Mouse (Mus musculus): ENCODE measurements around the gene Uts2r. TPM values are rescaled to one million over a fixed set of nuclear protein-coding genes. Genes with fewer than 3 reads are reported as not detected.
A peak's percentile ranks its signal among the peaks of the same experiment; 100 is the strongest.

Uts2r gene
- polyA plus RNA-seq, 1 experiment from 2014 or later: not detected

- WGBS: 78% methylated on average over 4 of the region's 4 CpGs
- Histone ChIP-seq H3K36me3 (no peaks in the 10 kb centered on the region), H3K4me2 (no peak overlapping the region), H3K27ac (no peak overlapping the region), H3K9me3 (replicated peaks) (no peaks in the 10 kb centered on the region), H3K4me1 (replicated peaks) (no peaks in the 10 kb centered on the region), H3K27me3 (peaks cover 9% of the 10 kb centered on the region; the same call in 1 of the 2 replicates), H3K4me3 (no peak overlapping the region), H3K9ac (no peak overlapping the region)
- ATAC-seq (replicated peaks; ENCODE audit: insufficient number of reproducible peaks, insufficient read depth, low FRiP score, low read depth): no peak
These were observed 3.7 kb downstream of the Uts2r start for GRCm38 (mm10) chr11:121163751-121164150.

- no peak for ATAC-seq (replicated peaks; ENCODE audit: insufficient number of reproducible peaks, insufficient read depth, low FRiP score, low read depth)
- Histone ChIP-seq H3K4me3 (no peak overlapping the region), H3K4me2 (no peak overlapping the region), H3K4me1 (replicated peaks) (peaks cover 2% of the 10 kb centered on the region; the same call in 1 of the 2 replicates), H3K9ac (no peak overlapping the region), H3K9me3 (replicated peaks) (no peaks in the 10 kb centered on the region), H3K27me3 (no peaks in the 10 kb centered on the region), H3K27ac (no peak overlapping the region), H3K36me3 (no peaks in the 10 kb centered on the region)
- WGBS: 82% methylated on average over 5 of the region's 5 CpGs
These were observed 13.1 kb downstream of the Uts2r start for GRCm38 (mm10) chr11:121173203-121173602.

GRCm38 (mm10) chr11:121174234-121174633, 14.2 kb downstream of the Uts2r start:
- Histone ChIP-seq H3K27ac (no peak overlapping the region), H3K4me3 (no peak overlapping the region), H3K36me3 (no peaks in the 10 kb centered on the region), H3K4me1 (replicated peaks) (peaks cover 2% of the 10 kb centered on the region; the same call in 1 of the 2 replicates), H3K9me3 (replicated peaks) (no peaks in the 10 kb centered on the region), H3K9ac (no peak overlapping the region), H3K4me2 (no peak overlapping the region), H3K27me3 (no peaks in the 10 kb centered on the region)
- WGBS: 61% methylated on average over 3 of the region's 3 CpGs
- ATAC-seq (replicated peaks; ENCODE audit: insufficient number of reproducible peaks, insufficient read depth, low FRiP score, low read depth): no peak

- Histone ChIP-seq H3K27ac (no peak overlapping the region), H3K36me3 (no peaks in the 10 kb centered on the region), H3K4me2 (no peak overlapping the region), H3K9me3 (replicated peaks) (no peaks in the 10 kb centered on the region), H3K9ac (no peak overlapping the region), H3K4me1 (replicated peaks) (peaks cover 2% of the 10 kb centered on the region; the same call in 1 of the 2 replicates), H3K27me3 (no peaks in the 10 kb centered on the region), H3K4me3 (no peak overlapping the region)
- 55% methylated on average over 12 of the region's 12 CpGs for WGBS
- peak; percentile 23; the same call in 1 of the 2 replicates for ATAC-seq (replicated peaks; ENCODE audit: insufficient number of reproducible peaks, insufficient read depth, low FRiP score, low read depth)
These were observed 16.5 kb downstream of the Uts2r start for GRCm38 (mm10) chr11:121176285-121177270.

GRCm38 (mm10) chr11:121189681-121190080, 29.6 kb downstream of the Uts2r start:
- no peaks in the 10 kb centered on the region for H3K27me3 ChIP-seq
- no peak overlapping the region for H3K27ac ChIP-seq
- H3K4me2 ChIP-seq: no peak overlapping the region
- WGBS: 63% methylated on average over 3 of the region's 3 CpGs
- H3K9ac ChIP-seq: no peak overlapping the region
- H3K4me3 ChIP-seq: no peak overlapping the region
- H3K4me1 ChIP-seq (replicated peaks): no peaks in the 10 kb centered on the region
- no peaks in the 10 kb centered on the region for H3K36me3 ChIP-seq
- H3K9me3 ChIP-seq (replicated peaks): no peaks in the 10 kb centered on the region
- no peak for ATAC-seq (replicated peaks; ENCODE audit: insufficient number of reproducible peaks, insufficient read depth, low FRiP score, low read depth)

- no peaks in the 10 kb centered on the region for H3K27me3 ChIP-seq
- no peaks in the 10 kb centered on the region for H3K9me3 ChIP-seq (replicated peaks)
- no peak overlapping the region for H3K9ac ChIP-seq
- WGBS: 69% methylated on average over 2 of the region's 2 CpGs
- H3K4me2 ChIP-seq: no peak overlapping the region
- no peaks in the 10 kb centered on the region for H3K4me1 ChIP-seq (replicated peaks)
- H3K27ac ChIP-seq: no peak overlapping the region
- H3K4me3 ChIP-seq: no peak overlapping the region
- no peaks in the 10 kb centered on the region for H3K36me3 ChIP-seq
- ATAC-seq (replicated peaks; ENCODE audit: insufficient number of reproducible peaks, insufficient read depth, low FRiP score, low read depth): no peak
These were observed 32.7 kb downstream of the Uts2r start for GRCm38 (mm10) chr11:121192742-121193141.

- no peak for ATAC-seq (replicated peaks; ENCODE audit: insufficient number of reproducible peaks, insufficient read depth, low FRiP score, low read depth)
- Histone ChIP-seq H3K36me3 (no peaks in the 10 kb centered on the region), H3K4me2 (no peak overlapping the region), H3K9ac (no peak overlapping the region), H3K9me3 (replicated peaks) (no peaks in the 10 kb centered on the region), H3K4me3 (no peak overlapping the region), H3K4me1 (replicated peaks) (no peaks in the 10 kb centered on the region), H3K27me3 (no peaks in the 10 kb centered on the region), H3K27ac (no peak overlapping the region)
- WGBS: 72% methylated on average over 3 of the region's 3 CpGs
These were observed 33.3 kb downstream of the Uts2r start for GRCm38 (mm10) chr11:121193415-121193814.

GRCm38 (mm10) chr11:121198622-121199021, 38.6 kb downstream of the Uts2r start:
- Histone ChIP-seq H3K27ac (no peak overlapping the region), H3K9ac (no peak overlapping the region), H3K4me1 (replicated peaks) (peaks cover 11% of the 10 kb centered on the region), H3K36me3 (no peaks in the 10 kb centered on the region), H3K9me3 (replicated peaks) (no peaks in the 10 kb centered on the region), H3K4me3 (no peak overlapping the region), H3K27me3 (no peaks in the 10 kb centered on the region), H3K4me2 (no peak overlapping the region)
- 30% methylated on average over 2 of the region's 2 CpGs for WGBS
- no peak for ATAC-seq (replicated peaks; ENCODE audit: insufficient number of reproducible peaks, insufficient read depth, low FRiP score, low read depth)

GRCm38 (mm10) chr11:121199851-121200250, 39.8 kb downstream of the Uts2r start:
- H3K4me1 ChIP-seq (replicated peaks): peaks cover 16% of the 10 kb centered on the region
- ATAC-seq (replicated peaks; ENCODE audit: insufficient number of reproducible peaks, insufficient read depth, low FRiP score, low read depth): no peak
- no peak overlapping the region for H3K4me3 ChIP-seq
- H3K4me2 ChIP-seq: no peak overlapping the region
- no peaks in the 10 kb centered on the region for H3K9me3 ChIP-seq (replicated peaks)
- H3K9ac ChIP-seq: no peak overlapping the region
- no peaks in the 10 kb centered on the region for H3K27me3 ChIP-seq
- WGBS: 81% methylated on average over 4 of the region's 4 CpGs
- no peaks in the 10 kb centered on the region for H3K36me3 ChIP-seq
- no peak overlapping the region for H3K27ac ChIP-seq

GRCm38 (mm10) chr11:121200781-121201180, 40.7 kb downstream of the Uts2r start:
- Histone ChIP-seq H3K9me3 (replicated peaks) (no peaks in the 10 kb centered on the region), H3K36me3 (no peaks in the 10 kb centered on the region), H3K27ac (no peak overlapping the region), H3K4me1 (replicated peaks) (peaks cover 22% of the 10 kb centered on the region), H3K27me3 (no peaks in the 10 kb centered on the region), H3K4me3 (no peak overlapping the region), H3K4me2 (no peak overlapping the region), H3K9ac (no peak overlapping the region)
- WGBS: 84% methylated on average over 6 of the region's 6 CpGs
- no peak for ATAC-seq (replicated peaks; ENCODE audit: insufficient number of reproducible peaks, insufficient read depth, low FRiP score, low read depth)

- 32% methylated on average over 11 of the region's 11 CpGs for WGBS
- no peaks in the 10 kb centered on the region for H3K9me3 ChIP-seq (replicated peaks)
- H3K4me3 ChIP-seq: no peak overlapping the region
- H3K4me1 ChIP-seq (replicated peaks): peaks cover 22% of the 10 kb centered on the region
- H3K36me3 ChIP-seq: no peaks in the 10 kb centered on the region
- H3K27ac ChIP-seq: no peak overlapping the region
- no peak overlapping the region for H3K9ac ChIP-seq
- no peak for ATAC-seq (replicated peaks; ENCODE audit: insufficient number of reproducible peaks, insufficient read depth, low FRiP score, low read depth)
- H3K4me2 ChIP-seq: no peak overlapping the region
- no peaks in the 10 kb centered on the region for H3K27me3 ChIP-seq
These were observed 41.5 kb downstream of the Uts2r start for GRCm38 (mm10) chr11:121201436-121202198.

Data from heart, embryonic 15.5 days (tissue).